In the genomic region with DNA sequence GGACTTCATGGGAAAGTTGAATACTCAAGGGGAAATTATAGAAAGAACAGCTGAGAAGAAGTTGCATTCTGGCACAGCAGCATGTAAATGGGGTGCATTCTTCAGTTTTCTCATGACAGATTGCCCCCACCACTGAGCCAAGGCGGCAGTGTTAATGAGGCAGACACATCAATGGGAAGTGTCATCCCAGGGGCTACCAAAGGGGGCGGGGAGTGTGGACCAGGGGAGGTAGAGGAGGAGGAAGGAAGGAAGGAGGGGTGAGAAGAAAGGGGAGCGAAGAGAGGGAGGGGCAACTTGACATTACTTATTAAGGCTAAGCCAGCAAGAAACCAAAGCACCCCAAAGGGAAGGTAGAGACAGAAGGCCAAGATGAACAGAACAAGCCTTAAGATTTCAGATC, we compare ENCODE assay signal across 17 mouse cellular contexts.
DNase-seq lines count a peak whose midpoint lies in the region; ATAC-seq and TF ChIP-seq lines count a peak whose summit lies in the region.
"Had no signal": no experiment of that assay in that cellular context is flagged by ENCODE, and none has a peak within 500 bp of the region (broad histone marks: within the 10 kb centered on the region; RNA-seq: fewer than 3 reads in every experiment).

No protein-coding gene starts in this region.

- no peak for TF ChIP-seq CTCF in liver, postnatal 0 days (IDR thresholded peaks at IDR 0.05; ENCODE audit: low read depth)

- peak; percentile 60; the same call in 1 of the 2 replicates for ATAC-seq in forebrain, embryonic 11.5 days (replicated peaks; ENCODE audit: low FRiP score)
- ATAC-seq in forebrain, embryonic 15.5 days (replicated peaks) = no peak
- ATAC-seq in neural tube, embryonic 15.5 days (ENCODE audit: low FRiP score) = no peak
- no peak for ATAC-seq in midbrain, embryonic 13.5 days
- ATAC-seq in liver, postnatal 0 days = no peak
- ATAC-seq: Patski had no signal

- H3K9me3 ChIP-seq in forebrain, embryonic 11.5 days (ENCODE audit: control insufficient read depth, low read length) = no peaks in the 10 kb centered on the region
- no peaks in the 10 kb centered on the region for H3K9me3 ChIP-seq in forebrain, embryonic 15.5 days
- no peaks in the 10 kb centered on the region for H3K9me3 ChIP-seq in neural tube, embryonic 15.5 days (replicated peaks)
- no peaks in the 10 kb centered on the region for H3K9me3 ChIP-seq in midbrain, embryonic 13.5 days
- no peaks in the 10 kb centered on the region for H3K9me3 ChIP-seq in liver, postnatal 0 days (ENCODE audit: low read length)
- H3K9me3 ChIP-seq: embryonic facial prominence, embryonic 15.5 days; heart, embryonic 13.5 days; hindbrain, embryonic 15.5 days; liver, embryonic 13.5 days had no signal

- H3K36me3 ChIP-seq in forebrain, embryonic 11.5 days (ENCODE audit: control insufficient read depth, insufficient read depth, low read length) = no peaks in the 10 kb centered on the region
- H3K36me3 ChIP-seq in forebrain, embryonic 15.5 days = no peaks in the 10 kb centered on the region
- H3K36me3 ChIP-seq in neural tube, embryonic 15.5 days = no peaks in the 10 kb centered on the region
- no peaks in the 10 kb centered on the region for H3K36me3 ChIP-seq in midbrain, embryonic 13.5 days
- H3K36me3 ChIP-seq in liver, postnatal 0 days (replicated peaks; ENCODE audit: insufficient read depth, low read length) = no peaks in the 10 kb centered on the region
- H3K36me3 ChIP-seq: embryonic facial prominence, embryonic 15.5 days; heart, embryonic 13.5 days; hindbrain, embryonic 15.5 days; liver, embryonic 13.5 days had no signal

- H3K4me3 ChIP-seq in forebrain, embryonic 11.5 days (ENCODE audit: low read depth, low read length) = no peak overlapping the region
- no peak overlapping the region for H3K4me3 ChIP-seq in forebrain, embryonic 15.5 days
- no peak overlapping the region for H3K4me3 ChIP-seq in neural tube, embryonic 15.5 days (replicated peaks)
- no peak overlapping the region for H3K4me3 ChIP-seq in midbrain, embryonic 13.5 days (replicated peaks)
- H3K4me3 ChIP-seq in liver, postnatal 0 days (ENCODE audit: low read depth, low read length) = no peak overlapping the region
- H3K4me3 ChIP-seq: embryonic facial prominence, embryonic 15.5 days; heart, embryonic 13.5 days; hindbrain, embryonic 15.5 days; liver, embryonic 13.5 days had no signal

- peaks cover 6% of the 10 kb centered on the region; the same call in 1 of the 2 replicates for H3K4me1 ChIP-seq in forebrain, embryonic 11.5 days (replicated peaks; ENCODE audit: control insufficient read depth, insufficient read depth, low read length)
- H3K4me1 ChIP-seq in forebrain, embryonic 15.5 days = peaks cover 35% of the 10 kb centered on the region
- peaks cover 9% of the 10 kb centered on the region for H3K4me1 ChIP-seq in neural tube, embryonic 15.5 days
- peaks cover 21% of the 10 kb centered on the region for H3K4me1 ChIP-seq in midbrain, embryonic 13.5 days (replicated peaks)
- H3K4me1 ChIP-seq in liver, postnatal 0 days (ENCODE audit: insufficient read depth) = no peaks in the 10 kb centered on the region
- H3K4me1 ChIP-seq: embryonic facial prominence, embryonic 15.5 days; heart, embryonic 13.5 days; liver, embryonic 13.5 days had no signal

- peak overlapping the region; percentile 8; the same call in 1 of the 2 replicates for H3K27ac ChIP-seq in forebrain, embryonic 11.5 days (ENCODE audit: low read depth, low read length)
- H3K27ac ChIP-seq in forebrain, embryonic 15.5 days (replicated peaks) = no peak overlapping the region
- H3K27ac ChIP-seq in neural tube, embryonic 15.5 days (replicated peaks) = no peak overlapping the region
- H3K27ac ChIP-seq in midbrain, embryonic 13.5 days = peak overlapping the region; percentile 47; the same call in 1 of the 2 replicates
- no peak overlapping the region for H3K27ac ChIP-seq in liver, postnatal 0 days (ENCODE audit: low read depth)
- H3K27ac ChIP-seq: embryonic facial prominence, embryonic 15.5 days; heart, embryonic 13.5 days; liver, embryonic 13.5 days had no signal

- H3K9ac ChIP-seq in forebrain, embryonic 11.5 days (ENCODE audit: low read length) = no peak overlapping the region
- H3K9ac ChIP-seq in forebrain, embryonic 15.5 days (replicated peaks) = no peak overlapping the region
- no peak overlapping the region for H3K9ac ChIP-seq in neural tube, embryonic 15.5 days (replicated peaks)
- no peak overlapping the region for H3K9ac ChIP-seq in midbrain, embryonic 13.5 days (replicated peaks)
- H3K9ac ChIP-seq in liver, postnatal 0 days (replicated peaks) = no peak overlapping the region
- H3K9ac ChIP-seq: embryonic facial prominence, embryonic 15.5 days; heart, embryonic 13.5 days; hindbrain, embryonic 15.5 days; liver, embryonic 13.5 days had no signal

- no peak overlapping the region for H3K4me2 ChIP-seq in forebrain, embryonic 11.5 days (ENCODE audit: low read depth, low read length, severe bottlenecking)
- H3K4me2 ChIP-seq in forebrain, embryonic 15.5 days (replicated peaks) = no peak overlapping the region
- no peak overlapping the region for H3K4me2 ChIP-seq in neural tube, embryonic 15.5 days
- H3K4me2 ChIP-seq in midbrain, embryonic 13.5 days (replicated peaks) = no peak overlapping the region
- no peak overlapping the region for H3K4me2 ChIP-seq in liver, postnatal 0 days (ENCODE audit: low read depth, low read length)
- H3K4me2 ChIP-seq: embryonic facial prominence, embryonic 15.5 days; heart, embryonic 13.5 days; hindbrain, embryonic 15.5 days; liver, embryonic 13.5 days had no signal

- peak; percentile 71 for DNase-seq in forebrain, embryonic 11.5 days (ENCODE audit: low spot score)
- DNase-seq in neural tube, embryonic 10.5 days (ENCODE audit: extremely low spot score, low spot score) = peak; percentile 52
- DNase-seq in liver, postnatal 0 days = no peak
- DNase-seq in MN1 (ENCODE audit: low spot score) = no peak
- DNase-seq: cerebellum, adult 11 months; kidney, adult 2 months; kidney, postnatal 36 days; liver, embryonic 13.5 days; lung, postnatal 14 days; thymus, postnatal 25 days had no signal

- no peak for TF ChIP-seq EP300 in liver, postnatal 0 days (IDR thresholded peaks at IDR 0.05; ENCODE audit: low read depth)

- 10% methylated on average over 3 of the region's 3 CpGs for WGBS in forebrain, embryonic 11.5 days
- 4% methylated on average over 3 of the region's 3 CpGs for WGBS in forebrain, embryonic 15.5 days
- WGBS in neural tube, embryonic 15.5 days = 7% methylated on average over 3 of the region's 3 CpGs
- WGBS in midbrain, embryonic 13.5 days = 11% methylated on average over 3 of the region's 3 CpGs
- WGBS in liver, postnatal 0 days (ENCODE audit: insufficient replicate concordance) = 30% methylated on average over 3 of the region's 3 CpGs

- no peaks in the 10 kb centered on the region for H3K27me3 ChIP-seq in forebrain, embryonic 11.5 days (ENCODE audit: control insufficient read depth, insufficient read depth, low read length)
- no peaks in the 10 kb centered on the region for H3K27me3 ChIP-seq in forebrain, embryonic 15.5 days
- no peaks in the 10 kb centered on the region for H3K27me3 ChIP-seq in neural tube, embryonic 15.5 days (replicated peaks)
- no peaks in the 10 kb centered on the region for H3K27me3 ChIP-seq in midbrain, embryonic 13.5 days
- no peaks in the 10 kb centered on the region for H3K27me3 ChIP-seq in liver, postnatal 0 days (ENCODE audit: insufficient read depth, low read length)
- H3K27me3 ChIP-seq: hindbrain, embryonic 15.5 days; liver, embryonic 13.5 days had no signal

Comparison
In these comparisons a context has a peak if more than half of its experiments do, and no peak if none do; other contexts are left out.
1. H3K27ac ChIP-seq: peak in forebrain, embryonic 11.5 days (single experiment) and midbrain, embryonic 13.5 days (single experiment); none in forebrain, embryonic 15.5 days (single experiment), neural tube, embryonic 15.5 days (single experiment) and liver, postnatal 0 days (single experiment).
2. DNase-seq: peak in forebrain, embryonic 11.5 days (single experiment) and neural tube, embryonic 10.5 days (single experiment); none in liver, postnatal 0 days (single experiment) and MN1 (single experiment).